Mouse (Mus musculus) spleen, adult 18-20 months (tissue): ENCODE data around the gene Eng.

ENCODE experiments used
- DNase-seq, 2 experiments: peaks; one replicate each; pipeline ENCODE4 v3.0.0; 2022; ENCODE audit warnings: mixed read lengths in 2 of 2

Eng gene

DNA sequence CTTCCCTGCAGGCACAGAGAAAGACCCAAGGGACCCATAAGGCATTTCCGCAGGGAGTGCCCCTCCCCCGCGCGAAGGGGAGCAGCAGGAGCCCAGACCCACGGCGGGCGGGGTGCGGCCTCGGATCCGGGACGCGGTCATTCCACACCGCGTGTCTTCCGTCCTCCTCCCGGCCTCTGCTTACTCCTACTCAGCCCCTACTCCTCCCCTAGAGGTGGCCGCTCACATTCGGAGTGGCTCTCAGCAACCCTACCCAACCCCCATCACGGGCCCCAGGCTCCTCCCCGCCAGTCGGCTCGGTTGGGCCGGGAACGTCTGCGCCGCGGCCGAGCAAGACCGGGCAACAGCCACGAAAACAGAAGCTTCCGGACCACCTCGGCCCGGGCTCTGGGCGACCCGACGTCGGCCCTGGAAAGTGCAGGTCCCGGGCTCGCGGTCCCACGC, 65.7 kb downstream of the Eng start:
- DNase-seq = peak; percentile 68 to 71

- peak; percentile 93 to 97 for DNase-seq
Observed at GRCm38 (mm10) chr2:32712586-32712933, 66.2 kb downstream of the Eng start.

GRCm38 (mm10) chr2:32712934-32713817, 66.8 kb downstream of the Eng start, which contains the start of gene Cdk9:
TSS of gene Cdk9 (minus strand) at chr2:32713076.
- peak; percentile 88 to 89 for DNase-seq

GRCm38 (mm10) chr2:32714117-32714986, 68.0 kb downstream of the Eng start:
- DNase-seq = peak in 1 of 2 experiments; percentile 29

DNA sequence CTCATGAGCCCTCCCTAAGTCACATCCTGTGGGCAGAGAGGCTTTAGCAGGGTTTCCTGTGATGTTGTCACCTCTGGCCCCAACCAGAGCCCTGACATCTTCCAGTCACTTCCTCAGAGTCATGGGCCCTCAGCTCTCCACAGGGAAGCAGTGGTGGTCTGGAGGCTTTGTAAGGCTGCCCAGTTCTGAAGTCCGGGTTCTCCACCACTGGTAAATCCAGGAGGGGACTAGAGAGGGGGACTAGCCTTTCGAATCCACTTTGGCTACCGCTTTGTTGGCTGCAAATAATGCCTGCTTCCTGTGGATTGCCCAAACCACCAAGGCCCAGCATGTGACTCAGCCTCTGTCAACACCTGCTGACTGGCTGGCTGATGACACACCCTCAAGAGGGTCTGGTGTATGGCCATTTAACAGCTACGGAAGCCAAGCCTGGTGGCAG, 68.6 kb downstream of the Eng start:
- peak; percentile 52 to 56 for DNase-seq

DNA sequence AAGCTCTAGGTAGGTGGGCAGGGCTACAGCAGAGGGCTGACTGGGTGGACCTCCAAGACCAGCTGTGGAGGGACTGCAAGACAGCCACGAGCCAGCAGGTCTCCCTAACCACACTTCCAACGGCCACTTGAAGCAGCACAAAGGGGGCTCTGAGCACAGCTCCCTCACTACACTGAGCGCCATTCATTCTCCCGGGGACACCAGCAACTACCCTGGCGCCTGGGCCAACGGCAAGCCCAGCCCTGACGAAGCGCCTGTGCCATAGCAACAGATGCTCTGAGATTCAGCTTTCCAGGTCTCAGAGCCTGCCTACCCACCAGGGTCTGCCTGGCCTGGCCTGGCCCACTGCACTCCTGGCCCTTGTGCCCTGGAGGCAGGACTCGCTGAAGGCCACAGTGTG, 72.4 kb downstream of the Eng start:
- DNase-seq = no peak

DNA sequence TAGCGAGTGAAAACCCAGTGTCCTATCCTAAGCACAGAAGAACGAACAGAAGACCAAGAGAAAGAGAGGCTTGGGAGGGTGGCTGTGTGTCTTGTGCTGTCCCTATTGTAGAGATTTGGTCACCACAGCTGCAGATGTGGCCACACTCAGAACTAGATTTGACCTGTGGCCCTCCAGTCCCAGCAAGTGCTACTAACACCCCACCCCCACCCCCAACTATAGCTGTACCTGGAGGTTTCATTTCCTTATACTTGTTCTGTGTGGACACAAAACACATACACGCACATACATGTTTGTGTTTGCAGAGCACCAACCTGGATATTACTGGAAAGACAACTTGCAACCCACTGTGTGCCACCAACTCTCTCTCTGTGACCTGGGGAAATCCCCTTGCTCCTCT, 73.7 kb downstream of the Eng start:
- no peak for DNase-seq

DNA sequence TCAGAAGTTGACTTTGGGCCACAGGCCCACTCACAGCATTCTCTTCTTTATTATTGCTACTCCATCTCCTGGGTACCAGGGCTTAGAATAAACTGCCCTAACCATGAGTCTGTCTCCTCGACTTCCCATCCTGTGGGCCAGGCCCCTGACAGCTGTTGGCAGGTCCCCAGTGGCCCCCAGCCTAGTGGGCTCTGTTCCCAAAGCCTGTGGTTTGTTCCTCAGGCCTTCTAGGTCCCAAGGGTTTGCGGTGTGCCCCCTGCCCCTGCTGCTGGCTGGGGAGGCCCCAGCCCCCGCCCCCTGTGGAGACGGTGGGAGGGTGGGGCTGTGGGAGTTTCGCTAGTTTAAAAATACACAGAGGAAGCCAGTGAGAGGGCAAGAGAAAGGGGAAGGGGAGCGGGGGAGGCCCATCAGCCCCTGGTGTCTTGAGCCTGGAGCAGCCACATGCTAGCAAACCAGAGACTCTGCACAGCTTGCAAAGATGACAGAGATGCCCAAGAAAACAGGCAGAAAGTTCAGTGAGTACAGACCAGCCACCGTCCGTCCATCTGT, 74.4 kb downstream of the Eng start, which contains the start of gene Sh2d3c:
Gene Sh2d3c (plus strand): TSS at position 375 of the 549 bp plus-strand sequence.
- DNase-seq = peak; percentile 65 to 70

- no peak for DNase-seq
Observed at GRCm38 (mm10) chr2:32722046-32722445, 75.7 kb downstream of the Eng start.

GRCm38 (mm10) chr2:32722581-32722980, 76.2 kb downstream of the Eng start:
- no peak for DNase-seq

- DNase-seq = no peak
Observed at GRCm38 (mm10) chr2:32724149-32724548, 77.8 kb downstream of the Eng start.

DNA sequence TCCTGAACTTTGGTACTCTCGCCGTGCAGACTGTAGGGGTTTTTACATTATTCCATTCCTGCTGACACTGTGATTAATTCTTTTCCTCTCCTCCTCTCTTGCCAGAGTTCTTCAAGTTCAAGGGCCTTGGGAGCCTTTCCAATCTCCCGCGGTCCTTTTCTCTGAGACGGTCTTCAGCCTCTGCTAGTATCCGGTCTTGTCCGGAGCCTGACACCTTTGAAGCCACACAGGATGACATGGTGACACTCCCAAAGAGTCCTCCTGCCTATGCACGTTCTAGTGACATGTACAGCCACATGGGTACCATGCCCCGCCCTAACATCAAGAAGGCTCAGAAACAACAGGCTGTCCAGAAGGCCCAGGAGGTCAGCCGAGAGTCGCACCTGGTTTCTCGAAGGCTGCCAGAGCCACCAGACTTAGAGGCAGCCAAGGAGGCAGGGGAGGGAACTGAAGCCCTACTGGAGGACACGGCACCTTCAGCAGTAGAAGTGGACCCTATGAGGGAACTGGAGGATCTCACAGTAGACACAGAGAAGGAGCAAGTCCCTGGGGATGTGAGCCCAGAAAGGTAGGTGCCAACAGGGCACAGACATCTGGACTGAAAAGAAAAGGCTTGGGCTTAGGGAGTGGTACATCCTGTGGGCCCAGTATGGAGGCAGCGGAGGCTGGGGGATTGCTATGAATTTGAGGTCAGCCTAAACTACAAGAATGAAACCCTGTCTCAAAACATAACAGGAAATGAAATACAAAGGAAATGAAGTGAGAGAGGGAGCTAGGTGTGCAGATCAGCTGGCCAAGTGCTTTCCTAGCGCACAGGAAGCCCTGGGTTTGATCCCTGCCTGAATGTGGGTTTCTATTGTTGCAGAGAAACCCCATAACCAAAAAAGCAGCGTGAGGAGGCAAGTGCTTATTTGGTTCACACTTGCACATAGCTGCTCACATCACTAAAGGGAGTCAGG, 78.7 kb downstream of the Eng start:
- no peak for DNase-seq

- DNase-seq = peak; percentile 71 to 73
Observed at GRCm38 (mm10) chr2:32727435-32727834, 81.0 kb downstream of the Eng start.

DNA sequence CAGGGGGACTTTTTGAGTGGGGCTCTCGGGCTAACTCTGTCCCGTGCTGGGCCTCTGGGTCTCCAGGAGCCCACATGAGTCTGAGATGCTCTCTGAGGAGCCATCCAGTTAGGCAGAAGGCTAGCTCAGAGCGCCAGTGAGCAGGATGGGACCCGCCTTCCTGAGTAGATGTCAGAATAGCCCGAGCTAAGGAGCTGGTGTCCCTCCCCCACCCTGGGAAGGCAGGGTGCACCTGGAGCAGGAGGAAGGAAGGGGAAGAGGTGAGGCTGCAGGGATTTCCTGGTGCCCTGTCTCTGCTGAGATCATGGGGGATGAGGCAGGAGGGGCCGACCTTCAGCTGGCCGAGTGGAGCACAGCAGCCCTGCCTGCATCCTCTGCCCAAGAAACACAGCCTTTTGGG, 82.1 kb downstream of the Eng start:
- DNase-seq = no peak

DNA sequence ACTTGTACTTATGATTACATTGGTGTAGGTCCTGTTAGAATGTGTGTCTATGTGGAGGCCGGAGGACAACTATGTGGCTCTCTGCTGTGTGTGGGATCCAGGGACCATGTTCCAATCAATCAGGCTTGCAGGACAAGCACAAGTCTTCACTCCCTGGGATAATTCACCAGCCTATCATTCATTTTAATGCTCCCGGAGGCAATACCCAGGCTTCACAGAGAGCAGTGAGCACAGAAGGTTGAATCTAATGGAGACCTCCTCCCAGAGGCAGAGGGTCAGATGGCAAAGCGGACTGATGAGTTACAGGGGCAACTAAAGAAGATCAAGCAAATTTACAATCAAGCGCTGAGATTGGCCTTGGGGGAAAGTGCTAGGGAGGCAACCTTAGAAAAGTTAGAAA, 83.2 kb downstream of the Eng start:
- DNase-seq = no peak

- DNase-seq = no peak
Observed at GRCm38 (mm10) chr2:32730854-32731253, 84.5 kb downstream of the Eng start.

- no peak for DNase-seq
Observed at GRCm38 (mm10) chr2:32731911-32732310, 85.5 kb downstream of the Eng start.
